Mouse (Mus musculus) CH12.LX (cell line): ENCODE data around the gene Acvrl1. TPM values are rescaled to one million over a fixed set of nuclear protein-coding genes. Genes with fewer than 3 reads are reported as not detected.
A peak's percentile ranks its signal among the peaks of the same experiment; 100 is the strongest.

Experiments used
- DNase-seq: peaks from one replicate; pipeline ENCODE4 v3.0.0-alpha.2; 2013; ENCODE audit errors: extremely low read depth
- H3K27ac ChIP-seq: 2 replicates; pipeline ENCODE4 v1.5.1; 2012; ENCODE audit warnings: low read depth, mild to moderate bottlenecking, control low read depth, moderate library complexity; ENCODE audit not compliant: insufficient read depth
- H3K27me3 ChIP-seq: replicated peaks from 2 replicates; pipeline ENCODE3; 2012; ENCODE audit warnings: inconsistent platforms
- H3K36me3 ChIP-seq, 2 experiments: replicated peaks in 1 of 2; 2 replicates each; pipeline versions ENCODE3 to v1.6.1; 2012; ENCODE audit warnings: inconsistent platforms in 1 of 2, low read length in 1 of 2, mild to moderate bottlenecking in 1 of 2, mixed read lengths in 1 of 2, moderate library complexity in 1 of 2; ENCODE audit not compliant: control insufficient read depth in 1 of 2, insufficient read depth in 1 of 2
- H3K4me1 ChIP-seq, 2 experiments: 2 replicates each; pipeline ENCODE4 v1.6.1; 2012; ENCODE audit warnings: inconsistent platforms in 1 of 2, moderate library complexity in 1 of 2; ENCODE audit not compliant: insufficient read depth in 2 of 2, control insufficient read depth in 1 of 2
- H3K4me2 ChIP-seq: 2 replicates; pipeline ENCODE4 v1.6.1; 2012; ENCODE audit warnings: low read depth, mild to moderate bottlenecking, control low read depth; ENCODE audit not compliant: poor library complexity, insufficient read depth, severe bottlenecking
- H3K4me3 ChIP-seq, 3 experiments: fragments of 150-350 bp in 1 of 3; sonication (generic) in 1 of 3; replicated peaks in 1 of 3; 2 replicates each; pipeline versions ENCODE3 to v1.5.1; 2011 to 2012; ENCODE audit warnings: low read depth in 2 of 3, low read length in 2 of 3, mild to moderate bottlenecking in 2 of 3, moderate library complexity in 2 of 3, control low read depth in 1 of 3, improper control_type of control experiment in 1 of 3, inconsistent platforms in 1 of 3, mixed read lengths in 1 of 3; ENCODE audit not compliant: poor library complexity in 1 of 3
- H3K79me2 ChIP-seq: replicated peaks from 2 replicates; pipeline ENCODE4 v1.6.1; 2012; ENCODE audit warnings: mild to moderate bottlenecking, moderate library complexity; ENCODE audit not compliant: control insufficient read depth, poor library complexity, insufficient read depth, severe bottlenecking; ENCODE audit errors: extremely low read depth
- H3K9ac ChIP-seq: 2 replicates; pipeline ENCODE4 v1.6.1; 2012; ENCODE audit warnings: low read depth, mild to moderate bottlenecking, control low read depth, moderate library complexity; ENCODE audit not compliant: insufficient read depth
- H3K9me3 ChIP-seq: replicated peaks from 2 replicates; pipeline ENCODE3; 2012; ENCODE audit warnings: low read length, inconsistent platforms, mixed read lengths
- CHD1 ChIP-seq: IDR thresholded peaks from 2 replicates; pipeline ENCODE4 v1.6.1; 2012; ENCODE audit warnings: low read depth, low read length, improper control_type of control experiment, inconsistent platforms
- CHD2 ChIP-seq: IDR thresholded peaks from 2 replicates; pipeline ENCODE4 v1.6.1; 2011; ENCODE audit warnings: low read length, improper control_type of control experiment
- CTCF ChIP-seq, 2 experiments: IDR thresholded peaks in 1 of 2; conservative IDR thresholded peaks in 1 of 2; 2 replicates each; pipeline ENCODE4 v1.5.1; 2011 to 2012; ENCODE audit warnings: low read depth in 2 of 2, low read length in 2 of 2, improper control_type of control experiment in 1 of 2, inconsistent platforms in 1 of 2, mild to moderate bottlenecking in 1 of 2, moderate library complexity in 1 of 2
- ELF1 ChIP-seq: IDR thresholded peaks from 2 replicates; pipeline ENCODE4 v1.6.1; 2014; ENCODE audit warnings: low read depth, mild to moderate bottlenecking, inconsistent platforms, low read length, improper control_type of control experiment
- EP300 ChIP-seq: IDR thresholded peaks from 2 replicates; pipeline ENCODE4 v1.6.1; 2011; ENCODE audit warnings: low read length, improper control_type of control experiment
- ETS1 ChIP-seq: conservative IDR thresholded peaks from 2 replicates; pipeline ENCODE4 v1.6.1; 2012; ENCODE audit warnings: low read depth, mild to moderate bottlenecking, inconsistent platforms, low read length, improper control_type of control experiment, moderate library complexity
- GABPA ChIP-seq: IDR thresholded peaks from 2 replicates; pipeline ENCODE4 v1.6.1; 2012; ENCODE audit warnings: low read depth, low read length, improper control_type of control experiment, inconsistent platforms; ENCODE audit not compliant: insufficient replicate concordance
- HCFC1 ChIP-seq: IDR thresholded peaks from 2 replicates; pipeline ENCODE4 v1.6.1; 2012; ENCODE audit warnings: low read depth, mild to moderate bottlenecking, inconsistent platforms, low read length, improper control_type of control experiment
- IRF4 ChIP-seq: IDR thresholded peaks from 2 replicates; pipeline ENCODE4 v1.6.1; 2014; ENCODE audit warnings: low read depth, mild to moderate bottlenecking, inconsistent platforms, low read length, improper control_type of control experiment
- JUND ChIP-seq: conservative IDR thresholded peaks from 2 replicates; pipeline ENCODE4 v1.6.1; 2011; ENCODE audit warnings: low read depth, low read length, improper control_type of control experiment
- KAT2A ChIP-seq: IDR thresholded peaks from 2 replicates; pipeline ENCODE4 v1.6.1; 2012; ENCODE audit warnings: low read length, improper control_type of control experiment, inconsistent platforms; ENCODE audit not compliant: insufficient replicate concordance
- MAFK ChIP-seq: IDR thresholded peaks from 2 replicates; pipeline ENCODE4 v1.6.1; 2011; ENCODE audit warnings: low read length, improper control_type of control experiment; ENCODE audit not compliant: insufficient replicate concordance
- MAZ ChIP-seq: IDR thresholded peaks from 2 replicates; pipeline ENCODE4 v1.6.1; 2012; ENCODE audit warnings: low read depth, mild to moderate bottlenecking, inconsistent platforms, low read length, improper control_type of control experiment, moderate library complexity
- MEF2A ChIP-seq: IDR thresholded peaks from 2 replicates; pipeline ENCODE4 v1.6.1; 2014; ENCODE audit warnings: low read depth, mild to moderate bottlenecking, inconsistent platforms, low read length, improper control_type of control experiment, borderline replicate concordance
- MXI1 ChIP-seq: IDR thresholded peaks from 2 replicates; pipeline ENCODE4 v1.6.1; 2011; ENCODE audit warnings: mild to moderate bottlenecking, low read depth, low read length, improper control_type of control experiment
- NELFE ChIP-seq: IDR thresholded peaks from 2 replicates; pipeline ENCODE4 v1.6.1; 2011; ENCODE audit warnings: low read depth, low read length, improper control_type of control experiment
- NRF1 ChIP-seq: IDR thresholded peaks from 2 replicates; pipeline ENCODE4 v1.6.1; 2014; ENCODE audit warnings: low read depth, mild to moderate bottlenecking, inconsistent platforms, low read length, improper control_type of control experiment, moderate library complexity
- PAX5 ChIP-seq: IDR thresholded peaks from 2 replicates; pipeline ENCODE4 v1.6.1; 2012; ENCODE audit warnings: low read length, inconsistent platforms, mixed read lengths
- RAD21 ChIP-seq: IDR thresholded peaks from 2 replicates; pipeline ENCODE4 v1.6.1; 2011; ENCODE audit warnings: low read depth, mild to moderate bottlenecking, low read length, improper control_type of control experiment, moderate library complexity
- RCOR1 ChIP-seq: conservative IDR thresholded peaks from 2 replicates; pipeline ENCODE4 v1.6.1; 2012; ENCODE audit warnings: low read depth, mild to moderate bottlenecking, inconsistent platforms, low read length, improper control_type of control experiment
- SIN3A ChIP-seq: IDR thresholded peaks from 2 replicates; pipeline ENCODE4 v1.6.1; 2012; ENCODE audit warnings: low read length, improper control_type of control experiment, inconsistent platforms
- SMC3 ChIP-seq: IDR thresholded peaks from 2 replicates; pipeline ENCODE4 v1.6.1; 2011; ENCODE audit warnings: low read depth, low read length, improper control_type of control experiment
- TBP ChIP-seq: conservative IDR thresholded peaks from 2 replicates; pipeline ENCODE4 v1.6.1; 2011; ENCODE audit warnings: low read depth, low read length, improper control_type of control experiment
- TCF12 ChIP-seq: IDR thresholded peaks from 2 replicates; pipeline ENCODE4 v1.6.1; 2014; ENCODE audit warnings: low read depth, mild to moderate bottlenecking, inconsistent platforms, low read length, improper control_type of control experiment
- UBTF ChIP-seq: IDR thresholded peaks from 2 replicates; pipeline ENCODE4 v1.6.1; 2012; ENCODE audit warnings: low read depth, mild to moderate bottlenecking, inconsistent platforms, low read length, improper control_type of control experiment, moderate library complexity
- USF1 ChIP-seq: IDR thresholded peaks from 2 replicates; pipeline ENCODE4 v1.6.1; 2014; ENCODE audit warnings: low read depth, mild to moderate bottlenecking, inconsistent platforms, low read length, improper control_type of control experiment
- ZC3H11A ChIP-seq: IDR thresholded peaks from 2 replicates; pipeline ENCODE4 v1.6.1; 2012; ENCODE audit warnings: low read depth, mild to moderate bottlenecking, inconsistent platforms, low read length, improper control_type of control experiment
- ZKSCAN1 ChIP-seq: IDR thresholded peaks from 2 replicates; pipeline ENCODE4 v1.6.1; 2012; ENCODE audit warnings: low read depth, inconsistent platforms, low read length, improper control_type of control experiment, borderline replicate concordance
- ZMIZ1 ChIP-seq: IDR thresholded peaks from 2 replicates; pipeline ENCODE4 v1.6.1; 2012; ENCODE audit warnings: low read depth, mild to moderate bottlenecking, inconsistent platforms, low read length, improper control_type of control experiment
- ZNF384 ChIP-seq: IDR thresholded peaks from 2 replicates; pipeline ENCODE4 v1.6.1; 2012; ENCODE audit warnings: low read depth, low read length, improper control_type of control experiment, inconsistent platforms
- dilution Hi-C: fragments of 300-500 bp; cut with MboI; formaldehyde crosslinking; loops from 2 replicates; pipeline ENCODE4 v1.14.3; 2020; ENCODE audit warnings: low sequenced_read_pairs; ENCODE audit not compliant: extremely low pct_unique_long_range_greater_than_20kb, extremely low pct_ligation_motif_present
- in situ Hi-C: fragments of 300-500 bp; cut with MboI; formaldehyde crosslinking; loops from 3 replicates; pipeline ENCODE4 v1.14.3; 2019; ENCODE audit warnings: low sequenced_read_pairs, low pct_ligation_motif_present, low pct_unique_long_range_greater_than_20kb, mixed read lengths
- polyA plus RNA-seq: library from polyadenylated mRNA; unstranded; fragments of >175 nt; gene quantifications from 2 replicates; pipeline ENCODE4 v1.2.1, GENCODE M21; 2012; ENCODE audit warnings: low read depth; ENCODE audit not compliant: insufficient read length
- total RNA-seq, 2 experiments: library from RNA; depleted of rRNA; stranded (reverse); fragments of 300-350 nt in 1 of 2; fragments of >200 nt in 1 of 2; gene quantifications; 2 replicates each; pipeline ENCODE4 v1.2.3; 2012 to 2014

The Acvrl1 gene
- total and polyA plus RNA-seq, 3 experiments, result 4.0 to 9.5 (median 5.2) TPM

DNA sequence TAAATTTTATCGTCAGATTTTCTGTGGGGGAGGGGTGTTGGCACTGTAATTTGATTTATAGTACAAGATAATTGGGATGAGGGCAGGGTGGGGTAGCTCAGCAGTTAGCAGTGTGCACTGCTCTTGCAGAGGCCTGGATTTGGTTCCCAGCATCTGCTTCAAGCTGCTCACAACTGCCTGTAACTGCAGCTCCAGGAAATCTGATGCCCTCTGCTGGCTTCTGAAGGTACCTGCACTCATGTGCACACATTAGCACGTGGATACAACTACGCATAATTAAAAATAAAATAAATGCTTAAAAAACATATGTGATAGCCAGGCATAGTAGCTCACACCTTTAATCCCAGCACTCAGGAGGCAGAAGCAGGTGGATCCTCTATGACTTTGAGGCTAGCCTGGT lies 57.2 kb downstream of the Acvrl1 start:
- no peaks in the 10 kb centered on the region; the same call in 1 of the 2 replicates for H3K79me2 ChIP-seq
- TF ChIP-seq CTCF (conservative IDR thresholded peaks at IDR 0.05 in 1 of 2, IDR thresholded peaks at IDR 0.05 in 1 of 2; ENCODE audit: low read depth in 2 of 2, low read length in 2 of 2) (peak; percentile 34; a peak in 3 of 4 replicates), MAFK (no peak), GABPA (no peak), CHD2 (no peak), PAX5 (no peak), ZNF384 (no peak)
- H3K4me1 ChIP-seq, result peaks cover 29 to 42% of the 10 kb centered on the region in 2 experiments
- no peak overlapping the region for H3K27ac ChIP-seq
- dilution Hi-C loops (no loop called here), in situ Hi-C loops (loop anchor here (5.0 kb wide), 1 partner anchor 38 kb away; no protein-coding TSS in a partner anchor)
- peaks cover 0 to 3% of the 10 kb centered on the region in 2 experiments for H3K36me3 ChIP-seq
- H3K9me3 ChIP-seq, result peaks cover 3% of the 10 kb centered on the region
- H3K4me3 ChIP-seq, result no peak overlapping the region
- no peaks in the 10 kb centered on the region for H3K27me3 ChIP-seq
- DNase-seq, result no peak
- H3K9ac ChIP-seq, result no peak overlapping the region
- no peak overlapping the region for H3K4me2 ChIP-seq

DNA sequence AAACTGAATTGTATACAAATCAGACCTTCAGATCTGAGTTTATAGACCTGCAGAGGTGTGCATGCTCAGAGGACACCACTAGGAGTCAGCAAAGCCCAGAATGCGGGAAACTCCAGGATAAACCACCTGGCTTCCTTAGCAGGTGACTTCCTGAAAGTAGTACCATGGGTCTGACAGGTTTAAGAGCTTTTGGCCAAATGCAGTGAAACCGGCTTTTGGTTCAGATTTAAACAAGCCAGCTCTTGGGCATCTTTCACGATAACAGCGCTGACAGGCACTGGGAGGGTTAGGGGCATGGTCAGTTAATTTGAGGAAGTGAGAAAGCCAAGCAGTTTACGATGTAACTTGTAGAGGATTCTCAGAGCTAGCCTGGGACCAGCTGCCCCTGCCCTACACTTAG lies 59.6 kb downstream of the Acvrl1 start:
- dilution Hi-C loops, result no loop called here
- Histone ChIP-seq H3K79me2 (no peaks in the 10 kb centered on the region; the same call in 1 of the 2 replicates), H3K4me3 (no peak overlapping the region), H3K27me3 (no peaks in the 10 kb centered on the region), H3K9me3 (peaks cover 3% of the 10 kb centered on the region), H3K27ac (no peak overlapping the region; the same call in 1 of the 2 replicates), H3K4me1 (peaks cover 41 to 53% of the 10 kb centered on the region in 2 experiments), H3K9ac (no peak overlapping the region), H3K4me2 (peak overlapping the region; percentile 18; the same call in 1 of the 2 replicates), H3K36me3 (peaks cover 0 to 3% of the 10 kb centered on the region in 2 experiments)
- in situ Hi-C loops, result loop anchor here (5.0 kb wide), 1 partner anchor 41 kb away; no protein-coding TSS in a partner anchor
- peak; percentile 71 for DNase-seq
- TF ChIP-seq MAFK (no peak), IRF4 (peak; percentile 98), RAD21 (peak; percentile 62), CHD1 (no peak), GABPA (no peak), HCFC1 (no peak), MEF2A (peak; percentile 67; the same call in 1 of the 2 replicates), UBTF (no peak), MAZ (no peak), EP300 (peak; percentile 93), CTCF (conservative IDR thresholded peaks at IDR 0.05 in 1 of 2, IDR thresholded peaks at IDR 0.05 in 1 of 2; ENCODE audit: low read depth in 2 of 2, low read length in 2 of 2) (peak in 1 of 2 experiments; percentile 75; a peak in 3 of 4 replicates), NRF1 (no peak), PAX5 (no peak), USF1 (no peak), TCF12 (peak; percentile 74), TBP (no peak), ZKSCAN1 (no peak), SMC3 (peak; percentile 64), KAT2A (no peak), MXI1 (peak; percentile 61; the same call in 1 of the 2 replicates), ELF1 (peak; percentile 58), ZMIZ1 (no peak), ZC3H11A (no peak), ZNF384 (no peak), JUND (0 out of 2 replicates have a peak, but pooled peaks have one; percentile 24), RCOR1 (0 out of 2 replicates have a peak, but pooled peaks have one; percentile 57), NELFE (0 out of 2 replicates have a peak, but pooled peaks have one; percentile 24), SIN3A (peak; percentile 72), ETS1 (no peak; the same call in 1 of the 2 replicates)
